Mouse (Mus musculus) retina, adult 2 months (tissue): Measurements from ENCODE around the gene Ctbp1.
A peak's percentile ranks its signal among the peaks of the same experiment; 100 is the strongest.

Source experiments
- DNase-seq: peaks from one replicate; pipeline ENCODE4 v3.0.0-alpha.2; 2012; ENCODE audit warnings: low read depth, low spot score

Gene Ctbp1

DNA sequence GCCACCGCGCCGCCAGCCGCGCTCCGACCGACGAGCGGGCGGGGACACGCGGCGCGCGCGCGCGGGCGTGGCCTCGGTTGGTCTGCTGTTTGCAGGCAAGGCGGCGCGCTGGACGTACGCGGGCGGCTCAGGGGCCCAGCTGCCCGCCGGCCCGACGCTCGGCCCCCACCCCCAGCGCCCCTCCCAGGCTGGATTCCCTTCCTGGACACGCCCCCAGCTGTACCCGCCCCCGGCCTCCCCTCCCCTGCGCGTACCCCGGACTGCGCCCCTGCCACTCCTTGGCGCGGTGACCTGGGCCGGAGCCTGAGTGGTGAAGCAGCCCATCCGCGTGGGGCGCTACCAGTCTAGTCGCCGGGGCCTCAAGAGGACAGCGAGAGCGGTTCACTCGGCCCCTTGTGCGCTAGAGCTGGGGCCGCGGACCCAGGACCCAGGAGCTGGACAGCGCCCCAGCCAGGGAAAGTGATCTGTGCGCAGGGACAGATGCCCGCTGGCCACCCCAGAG, at the start of gene Ctbp1:
Gene Ctbp1 (minus strand): TSS at position 42 of the 502 bp plus-strand sequence.
- DNase-seq, result peak; percentile 86

DNA sequence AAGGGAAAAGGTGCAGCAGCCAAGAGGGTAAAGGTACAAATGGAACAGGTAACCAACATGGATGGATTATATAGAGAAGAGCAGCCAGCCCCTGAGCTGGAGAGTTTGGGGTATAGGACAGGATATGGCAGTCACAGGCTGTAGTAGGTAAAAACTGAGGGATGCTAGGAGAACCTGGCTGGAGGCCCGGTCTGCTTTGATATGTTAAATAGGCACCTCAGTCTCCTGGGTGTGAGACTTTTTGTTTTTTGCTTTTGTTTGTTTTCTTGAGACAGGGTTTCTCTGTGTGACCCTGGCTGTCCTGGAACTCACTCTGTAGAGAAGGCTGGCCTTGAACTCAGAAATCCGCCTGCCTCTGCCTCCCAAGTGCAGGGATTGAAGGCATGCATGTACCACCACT, 49.7 kb upstream of the Ctbp1 start:
- no peak for DNase-seq

DNA sequence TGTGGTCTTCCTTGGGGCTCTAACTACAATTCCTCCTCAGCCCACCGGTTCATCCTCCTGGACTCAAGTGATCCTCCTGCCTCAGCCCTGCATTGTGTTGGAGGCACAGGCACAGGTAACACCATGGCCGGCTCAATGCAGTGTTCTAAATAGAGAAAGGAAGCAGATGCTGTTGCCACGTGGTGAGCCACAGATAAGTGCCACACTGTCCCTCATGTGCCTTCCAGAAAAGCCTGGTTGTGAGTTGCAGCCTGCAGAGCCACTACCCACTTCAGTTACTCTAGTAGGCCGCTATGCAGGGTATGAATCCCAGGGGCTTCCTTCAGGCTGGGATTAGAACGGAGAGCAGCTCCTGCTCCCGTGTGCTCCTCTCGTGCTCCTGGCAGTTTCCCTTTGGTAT, 37.4 kb upstream of the Ctbp1 start:
- DNase-seq, result no peak

DNA sequence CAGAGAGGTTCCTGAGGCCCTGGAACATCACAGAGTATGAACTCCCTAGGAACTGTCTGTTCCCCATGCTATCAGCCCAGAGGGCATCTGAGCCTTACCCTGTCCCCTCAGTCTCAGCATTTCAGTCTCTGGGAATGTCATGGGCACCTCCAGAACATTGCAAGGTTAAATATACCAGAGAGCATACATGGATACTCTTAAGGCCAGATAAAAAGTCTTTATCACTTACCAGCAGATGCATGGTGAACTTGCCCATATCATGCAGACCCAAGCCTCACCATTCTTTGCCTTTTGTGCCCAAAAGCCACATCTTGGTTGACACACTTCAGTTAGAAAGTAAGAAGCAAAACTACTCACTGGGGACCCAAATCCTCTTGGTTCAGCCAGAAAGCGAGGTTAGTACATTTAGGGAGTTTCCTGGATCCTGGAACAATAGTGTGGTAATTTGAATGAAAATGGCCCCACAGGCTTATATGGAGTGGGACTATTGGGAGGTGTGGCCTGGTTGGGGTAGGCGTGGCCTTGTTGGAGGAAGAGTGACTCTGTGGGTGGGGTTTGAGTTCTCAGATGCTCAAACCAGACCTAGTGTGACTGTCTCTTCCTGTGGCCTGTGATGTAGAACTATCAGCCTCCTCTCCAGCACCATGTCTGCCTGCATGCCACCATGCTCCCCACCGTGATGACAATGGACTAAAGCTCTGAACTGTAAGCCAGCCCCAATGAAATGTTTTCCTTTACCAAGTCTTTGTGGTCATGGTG, 36.1 kb upstream of the Ctbp1 start:
- no peak for DNase-seq

DNA sequence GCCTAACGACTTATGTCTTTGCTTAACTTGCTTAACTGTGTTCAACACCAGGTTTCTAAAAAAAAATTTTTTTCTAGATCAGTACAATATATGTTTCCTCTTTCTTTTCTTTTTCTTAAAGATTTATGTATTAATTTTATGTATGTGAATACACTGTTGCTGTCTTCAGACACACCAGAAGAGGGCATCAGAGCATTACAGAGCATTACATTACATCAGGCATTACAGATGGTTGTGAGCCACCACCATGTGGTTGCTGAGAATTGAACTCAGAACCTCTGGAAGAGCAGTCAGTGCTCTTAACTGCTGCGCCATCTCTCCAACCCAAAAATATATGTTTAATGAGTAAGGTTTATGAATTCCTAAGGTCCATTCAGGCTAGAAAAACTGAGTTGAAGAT, 27.0 kb upstream of the Ctbp1 start:
- no peak for DNase-seq

DNA sequence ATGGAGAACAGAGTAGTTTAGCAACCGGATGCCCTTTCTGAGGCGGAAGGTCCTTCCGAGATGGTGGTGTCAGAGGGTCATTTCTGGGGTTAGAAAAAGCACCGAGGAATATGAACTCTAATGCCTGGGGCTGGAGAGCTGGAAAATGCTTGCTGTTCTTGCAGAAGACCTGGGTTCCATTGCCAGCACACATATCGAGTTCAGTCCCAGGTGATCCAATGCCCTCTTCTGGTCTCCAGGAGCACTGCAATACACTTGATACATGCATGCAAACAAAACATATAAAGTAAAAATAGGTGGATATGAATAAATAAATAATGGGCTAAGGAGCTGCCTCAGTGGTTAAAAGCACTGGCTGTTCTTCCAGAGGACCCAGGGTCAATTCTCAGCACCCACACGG, 22.4 kb upstream of the Ctbp1 start:
- DNase-seq, result no peak

DNA sequence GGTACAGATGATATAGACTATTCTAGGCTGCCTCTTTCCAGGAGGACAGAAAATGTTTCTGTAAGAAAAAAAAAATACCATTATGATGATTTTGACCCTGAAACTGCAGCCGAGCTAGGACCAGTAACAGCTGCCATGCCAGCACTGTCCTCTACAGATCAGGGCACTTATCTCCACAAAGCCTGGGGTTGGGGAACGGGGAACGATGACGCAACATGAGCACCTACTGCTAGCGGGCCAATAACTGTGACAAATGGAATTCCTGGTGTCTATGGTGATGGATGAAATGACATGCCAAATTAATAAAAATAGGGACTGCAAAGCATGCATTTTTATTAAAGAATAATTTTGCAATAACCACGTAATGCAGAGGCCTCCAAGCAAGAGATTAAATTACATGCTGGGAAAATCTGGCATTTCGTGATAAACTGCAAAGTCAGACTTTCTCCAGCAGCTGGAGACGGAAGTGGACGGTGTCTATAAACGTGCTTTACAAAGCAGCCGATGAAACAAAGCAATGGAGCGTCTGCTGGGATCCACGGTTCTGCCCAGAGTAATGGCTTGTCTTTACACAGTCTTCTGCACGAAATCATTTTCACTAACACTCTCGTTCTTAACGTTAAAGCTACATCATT, 19.1 kb upstream of the Ctbp1 start:
- DNase-seq, result no peak

DNA sequence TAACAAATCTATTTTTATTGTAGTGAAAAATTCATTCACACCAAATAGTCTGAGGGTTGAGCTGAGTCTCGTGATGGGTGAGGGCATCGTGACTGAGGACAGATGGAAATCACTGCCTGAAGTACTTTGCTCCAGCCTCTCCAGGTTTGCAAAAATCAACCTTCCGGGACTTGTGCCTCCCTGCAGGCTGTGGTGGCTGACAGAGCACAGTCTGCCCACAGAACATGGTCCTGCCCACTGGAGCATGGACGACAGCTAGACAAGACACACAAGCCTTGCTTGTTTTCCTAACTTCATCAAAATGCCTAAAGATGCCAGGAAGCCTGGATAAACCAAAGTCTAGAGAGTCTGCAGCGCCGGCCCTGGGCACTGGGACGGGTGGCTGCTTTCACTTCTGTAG, 9.2 kb upstream of the Ctbp1 start:
- DNase-seq, result no peak

DNA sequence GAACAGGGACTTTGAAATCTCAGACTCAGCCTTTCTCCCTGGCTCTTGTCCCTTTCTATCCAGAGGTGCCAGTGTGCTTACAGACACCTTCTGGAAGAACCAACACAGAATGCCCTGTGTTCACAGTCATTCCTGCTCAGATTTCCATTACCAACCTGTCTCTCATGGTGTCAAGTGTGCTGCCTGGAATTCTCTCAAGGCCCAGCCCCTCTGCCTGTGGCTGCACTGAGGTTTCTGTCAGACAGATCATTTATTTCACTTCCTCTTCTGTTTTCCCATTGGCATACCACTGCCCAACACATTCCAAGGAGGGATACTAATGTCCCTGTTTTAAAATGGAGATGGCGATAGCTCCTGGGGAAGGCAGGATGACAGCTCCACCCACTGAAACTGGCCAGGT, 6.6 kb upstream of the Ctbp1 start:
- DNase-seq, result no peak

DNA sequence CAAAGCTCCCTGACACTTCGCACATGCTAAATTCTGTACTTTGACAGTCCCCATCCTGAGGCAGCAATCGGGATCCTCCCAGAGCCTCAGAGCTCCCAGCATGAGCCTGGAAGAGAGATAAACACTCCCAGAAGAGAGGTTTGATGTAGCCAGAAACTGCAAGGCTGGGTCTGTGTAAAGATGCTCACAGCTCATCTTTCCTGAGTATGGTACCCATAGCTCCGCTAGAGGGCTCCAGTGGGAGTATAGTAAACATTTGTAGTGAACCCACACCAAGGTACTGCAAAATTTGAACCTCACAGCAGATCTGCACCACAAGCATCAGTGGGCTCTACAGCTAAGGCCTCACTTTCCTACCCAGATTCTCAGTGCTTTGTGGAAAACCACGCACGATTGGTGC, 4.2 kb upstream of the Ctbp1 start:
- no peak for DNase-seq

DNA sequence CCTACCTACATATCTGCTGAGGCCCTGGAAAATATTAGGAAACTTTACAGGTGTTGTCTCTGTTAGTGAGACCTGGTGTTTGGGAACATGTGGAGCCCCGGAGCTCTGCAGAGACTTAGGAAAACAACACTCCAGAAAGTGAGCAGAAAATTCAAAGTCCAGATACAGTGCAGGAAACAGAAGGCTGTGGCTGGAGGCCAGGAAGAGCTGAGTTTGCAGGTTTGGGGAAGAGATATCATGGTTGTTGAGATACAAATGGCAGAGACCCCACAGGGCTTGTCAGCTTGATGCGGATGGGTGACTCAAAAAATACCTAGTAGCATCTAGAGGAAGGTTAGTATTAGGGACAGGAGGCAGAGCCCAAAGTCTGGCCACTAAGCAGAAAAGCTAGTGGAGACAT, 2.5 kb upstream of the Ctbp1 start:
- DNase-seq, result no peak

DNA sequence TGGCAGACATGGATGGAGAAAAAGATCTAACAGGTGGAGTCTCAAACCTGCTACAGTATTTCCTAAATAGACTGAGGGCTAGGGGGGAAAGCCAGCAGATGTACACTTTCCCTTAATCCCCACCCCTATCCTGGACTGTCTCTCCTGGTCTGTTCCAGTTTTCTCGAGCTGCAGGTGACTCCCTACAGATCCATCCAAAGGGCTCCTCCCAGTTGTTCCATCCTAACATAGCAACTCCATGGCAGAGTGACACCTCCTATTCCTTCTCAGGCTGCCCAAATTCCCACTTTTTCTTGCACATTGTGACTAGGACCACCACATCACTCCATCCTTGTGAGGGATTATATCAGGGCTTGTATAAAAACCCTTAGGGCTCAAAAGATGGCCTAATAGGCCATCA, 960 bp upstream of the Ctbp1 start:
- DNase-seq, result no peak

DNA sequence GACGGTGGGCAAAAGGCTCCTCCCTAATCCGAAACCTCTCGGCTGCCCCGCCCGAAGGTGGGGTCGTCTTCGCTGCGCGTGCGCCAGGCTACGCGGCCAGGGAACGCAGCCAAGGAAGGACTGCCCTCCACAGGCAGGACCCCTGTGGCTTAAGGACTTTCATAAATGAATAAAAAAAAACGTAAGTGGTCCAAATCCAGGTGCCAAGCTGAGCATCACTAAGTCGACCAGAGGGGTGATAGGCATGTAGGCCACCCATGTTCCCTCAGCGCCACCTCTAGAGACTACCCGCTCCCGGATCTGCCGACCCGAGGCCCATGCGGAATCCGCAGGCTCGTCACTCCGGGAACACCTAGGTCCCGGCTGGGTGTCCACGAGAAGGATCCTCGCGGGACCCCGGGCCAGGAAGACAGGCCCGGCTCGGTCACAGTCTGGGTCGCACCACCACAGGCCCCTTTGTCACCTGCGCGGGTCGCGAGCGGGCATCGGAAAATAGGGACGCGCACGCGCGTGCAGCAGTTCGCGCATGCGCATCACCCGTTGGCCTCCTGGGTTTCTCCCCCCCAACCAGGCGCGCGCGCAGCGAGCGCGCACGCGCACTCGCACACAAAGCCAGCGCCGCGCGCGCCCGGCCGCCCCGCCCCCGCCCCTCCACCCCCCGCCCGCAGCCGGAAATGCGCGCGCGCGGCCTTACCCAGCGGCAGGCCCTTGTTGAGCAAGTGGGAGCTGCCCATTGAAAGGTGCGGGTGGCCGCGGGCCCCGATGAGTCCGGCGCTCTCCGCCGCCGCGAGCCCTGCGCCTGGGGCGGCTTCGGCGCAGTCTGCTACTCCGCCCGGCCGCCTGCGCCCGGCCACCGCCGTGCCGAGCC, 475 bp downstream of the Ctbp1 start:
- peak; percentile 89 for DNase-seq

DNA sequence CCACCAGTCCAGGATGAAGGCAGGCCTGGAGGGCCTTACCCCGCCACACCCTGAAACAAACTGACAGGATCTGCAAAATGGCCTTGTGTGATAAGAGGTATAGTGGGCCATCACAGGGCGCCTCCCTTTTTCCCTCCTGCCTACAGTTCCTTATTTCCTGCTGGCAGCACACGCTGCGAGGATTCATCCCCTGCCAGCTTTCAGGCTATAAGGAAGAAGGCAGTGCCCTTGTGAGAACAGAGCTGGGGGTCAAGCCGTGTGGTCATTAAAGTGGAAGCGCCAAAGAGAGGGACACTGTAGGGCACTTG, 1.1 kb downstream of the Ctbp1 start:
- DNase-seq, result no peak

DNA sequence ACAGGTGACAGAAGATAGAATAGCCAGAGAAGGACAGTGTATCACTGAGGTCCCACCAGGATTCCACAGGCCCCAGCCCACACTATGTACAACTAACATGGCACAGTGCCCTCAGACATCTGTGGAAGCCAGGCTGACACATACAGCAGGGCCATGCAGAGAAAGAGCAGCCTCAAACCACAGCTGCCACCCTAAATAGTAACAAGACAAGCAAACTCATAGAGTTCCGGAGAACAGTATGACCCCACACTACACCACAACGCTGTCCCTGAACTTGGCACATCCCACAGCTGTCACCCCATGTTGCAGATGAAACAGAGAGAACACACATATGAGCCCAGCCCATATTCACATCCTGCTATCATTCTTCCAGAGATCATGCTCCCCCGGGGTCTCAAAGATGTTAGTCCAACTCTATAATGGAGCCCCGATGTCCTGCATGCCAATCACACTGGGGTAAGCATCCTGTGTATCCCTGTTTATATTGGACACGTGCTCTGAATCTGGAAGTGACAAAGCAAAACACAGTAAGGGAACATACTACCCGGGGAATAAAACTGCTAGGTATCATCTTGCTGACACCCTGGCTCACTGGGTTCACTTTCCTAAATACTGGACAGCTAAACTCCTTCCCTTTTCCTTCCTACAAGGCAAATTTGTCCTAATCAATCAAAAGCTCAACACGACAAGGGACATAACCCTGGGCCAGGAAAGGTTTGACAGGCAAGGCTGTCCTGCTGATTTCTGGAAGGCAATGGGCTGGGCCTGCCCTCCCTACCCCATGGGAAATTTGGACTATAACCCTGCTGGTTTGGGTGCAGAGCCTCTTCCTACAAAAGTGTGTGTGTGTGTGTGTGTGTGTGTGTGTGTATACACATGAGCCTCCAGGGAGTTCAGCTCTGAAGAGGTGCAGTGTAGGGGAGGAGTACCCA, 1.7 kb downstream of the Ctbp1 start:
- DNase-seq, result no peak

DNA sequence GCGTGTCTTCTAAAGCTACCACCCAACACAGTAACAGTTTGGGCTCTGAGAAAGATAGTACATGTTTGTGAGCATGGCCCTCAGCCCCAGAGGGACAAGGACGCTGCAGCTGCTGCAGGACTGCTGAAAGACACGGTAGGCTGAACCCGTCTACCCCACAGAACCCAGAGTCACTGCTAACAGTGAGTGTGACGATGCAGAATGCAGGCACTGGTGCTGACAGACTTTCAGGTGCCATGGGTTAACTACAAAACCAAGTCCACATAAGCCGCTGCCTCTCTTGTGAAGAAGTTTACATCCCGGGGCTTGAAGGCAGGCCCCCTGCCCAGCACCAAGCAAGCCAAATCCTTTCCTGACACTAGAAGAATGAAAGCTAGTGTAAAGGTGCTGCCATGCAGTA, 2.6 kb downstream of the Ctbp1 start:
- no peak for DNase-seq

DNA sequence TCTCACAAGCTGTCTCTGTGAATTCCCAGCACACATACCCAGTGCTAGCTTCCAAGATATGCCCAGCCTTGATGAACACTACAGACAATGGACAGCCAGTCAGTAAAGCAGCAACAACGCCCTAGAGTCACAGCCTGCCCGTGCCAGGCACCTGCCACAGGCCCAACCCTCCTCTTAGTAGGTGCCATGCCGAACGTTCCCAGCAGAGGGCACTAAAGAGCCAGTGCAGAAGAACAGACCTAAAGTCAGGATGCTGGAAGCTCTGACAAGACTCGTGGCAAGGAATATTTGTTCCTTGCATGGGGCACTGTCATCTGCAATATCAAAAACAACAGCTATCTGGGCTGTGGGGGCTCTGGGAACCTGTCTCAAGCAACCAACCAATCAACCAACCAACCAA, 4.2 kb downstream of the Ctbp1 start:
- DNase-seq, result peak; percentile 61

DNA sequence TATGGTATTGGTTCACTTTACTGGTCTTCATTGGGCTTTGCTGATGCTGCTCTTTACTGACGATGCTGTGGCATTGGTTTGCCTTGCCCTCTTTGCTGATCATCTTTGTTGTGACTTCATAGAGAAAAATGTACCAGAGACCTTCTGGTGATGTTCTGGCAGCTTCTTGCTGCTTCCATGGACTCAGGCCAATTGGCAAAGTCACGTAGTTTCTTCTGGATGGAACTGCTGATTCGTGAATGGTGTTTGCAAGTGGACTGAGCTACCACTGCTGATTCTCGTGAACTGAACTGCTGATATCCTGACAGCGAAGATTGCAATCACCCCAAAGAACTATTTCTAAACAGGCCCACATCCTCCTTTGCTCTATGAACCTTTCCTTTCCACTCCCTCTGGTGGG, 20.4 kb downstream of the Ctbp1 start:
- DNase-seq, result no peak

DNA sequence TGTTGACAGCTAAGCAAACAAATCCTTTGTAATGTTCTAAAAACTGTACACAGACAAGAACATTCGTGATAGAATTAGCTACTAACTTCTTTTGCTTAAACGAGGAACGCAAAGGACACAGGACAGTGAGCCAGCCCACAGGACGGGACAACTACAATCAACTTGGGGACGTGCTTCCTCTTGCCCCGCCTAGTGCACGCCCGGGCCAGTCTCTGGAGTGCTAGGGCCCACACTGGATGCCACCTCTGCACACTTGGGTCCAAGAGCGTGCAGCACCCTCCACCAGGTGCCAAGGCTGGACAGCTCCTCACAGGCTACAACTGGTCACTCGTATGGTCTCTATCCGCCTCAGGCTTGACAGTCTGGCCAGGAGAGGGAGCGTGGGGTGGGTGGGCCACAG, 26.6 kb downstream of the Ctbp1 start:
- no peak for DNase-seq

DNA sequence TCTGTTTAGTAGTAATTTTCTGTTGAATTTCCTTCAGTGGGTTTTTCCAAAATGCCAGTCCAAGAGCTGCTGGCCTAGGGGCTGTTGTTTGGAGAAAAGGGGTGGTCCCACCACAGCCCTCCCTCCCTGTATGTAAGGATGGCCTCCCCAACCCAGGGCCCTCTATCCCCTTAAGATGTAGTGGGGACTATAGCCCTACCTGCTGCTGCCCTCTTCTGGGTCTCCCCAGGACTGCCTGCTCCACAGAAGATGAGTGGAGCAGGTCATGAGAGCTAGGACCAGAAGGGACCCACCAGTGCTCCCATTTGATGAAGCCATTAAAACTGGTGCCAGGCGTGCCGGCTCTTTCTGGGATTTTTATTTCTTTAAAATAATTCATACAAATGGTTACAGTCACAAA, 27.4 kb downstream of the Ctbp1 start:
- DNase-seq, result no peak

DNA sequence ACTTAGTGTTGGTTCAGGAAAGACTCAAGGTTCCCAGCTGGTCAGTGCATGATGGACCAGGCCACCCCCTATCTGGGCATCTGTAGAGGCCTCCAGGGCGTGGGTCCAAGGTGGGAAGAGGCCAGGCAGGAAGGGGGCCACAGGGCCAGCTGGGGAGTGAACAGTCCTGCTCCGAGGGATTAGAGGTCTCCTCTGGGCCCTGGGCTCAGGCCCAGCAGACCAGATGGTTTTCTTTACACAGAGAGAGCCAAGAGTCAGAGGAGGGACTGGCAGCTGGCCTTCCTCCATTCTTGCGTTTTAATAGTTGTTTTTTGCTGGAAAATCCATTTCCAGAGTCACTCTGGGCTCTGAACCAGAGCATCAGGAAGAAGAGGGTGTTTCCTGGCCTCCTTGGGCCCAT, 29.1 kb downstream of the Ctbp1 start:
- DNase-seq, result no peak
